Mouse (Mus musculus) right cerebral cortex, adult 2 months (tissue): ENCODE measurements around the gene Zbtb48.
A peak's percentile ranks its signal among the peaks of the same experiment; 100 is the strongest.

Experiments
- DNase-seq, 2 experiments: peaks; one replicate each; pipeline ENCODE4 v3.0.0; 2021 to 2022; ENCODE audit warnings: low spot score in 2 of 2

The Zbtb48 gene

GRCm38 (mm10) chr4:152029087-152029486 lies 1.6 kb upstream of the Zbtb48 start:
- no peak for DNase-seq

DNA sequence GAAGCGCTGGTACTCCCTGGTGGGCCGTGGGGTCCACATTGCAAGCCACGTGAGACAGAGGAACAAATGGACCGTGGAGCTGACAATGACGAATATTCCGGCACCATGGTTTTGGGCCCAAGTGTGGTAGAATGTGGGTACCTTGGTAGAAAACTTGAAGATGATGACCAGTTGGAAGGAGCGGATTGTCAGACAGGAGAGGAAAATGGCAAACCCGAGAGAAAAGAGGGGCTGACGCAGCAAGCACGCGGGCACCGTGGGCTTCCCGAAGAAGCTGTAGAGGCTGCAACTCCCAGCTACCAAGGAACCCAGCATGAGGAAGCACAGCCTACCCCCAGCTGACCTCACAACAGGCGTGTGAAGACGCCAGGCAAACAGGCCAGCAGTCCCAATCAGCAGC lies 985 bp upstream of the Zbtb48 start:
- no peak for DNase-seq

- no peak for DNase-seq
These were observed 541 bp downstream of the Zbtb48 start for GRCm38 (mm10) chr4:152026751-152027508.

GRCm38 (mm10) chr4:152024525-152024924 lies 2.9 kb downstream of the Zbtb48 start:
- DNase-seq = no peak

DNA sequence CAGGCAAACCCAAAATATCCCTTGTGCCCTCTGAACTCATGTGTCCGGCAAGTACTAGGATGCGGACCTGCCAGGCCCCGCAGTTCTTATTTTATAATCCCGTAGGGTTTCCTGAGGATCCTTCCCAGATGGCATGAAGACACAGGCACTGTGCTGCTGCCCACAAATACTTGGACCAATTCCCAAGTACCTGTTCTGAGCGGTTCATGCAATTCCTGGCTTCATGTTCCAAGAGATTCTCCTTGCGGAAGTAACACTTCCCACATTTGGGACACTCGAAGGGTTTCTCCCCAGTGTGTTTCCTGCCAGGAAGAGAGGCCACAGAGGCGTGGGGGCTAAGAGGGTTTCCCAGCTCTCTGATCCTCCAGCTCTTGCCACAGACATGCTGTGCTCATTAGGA lies 5.0 kb downstream of the Zbtb48 start:
- DNase-seq = peak; percentile 29 to 33

- DNase-seq = no peak
These were observed 5.8 kb downstream of the Zbtb48 start for GRCm38 (mm10) chr4:152021568-152022097.

DNA sequence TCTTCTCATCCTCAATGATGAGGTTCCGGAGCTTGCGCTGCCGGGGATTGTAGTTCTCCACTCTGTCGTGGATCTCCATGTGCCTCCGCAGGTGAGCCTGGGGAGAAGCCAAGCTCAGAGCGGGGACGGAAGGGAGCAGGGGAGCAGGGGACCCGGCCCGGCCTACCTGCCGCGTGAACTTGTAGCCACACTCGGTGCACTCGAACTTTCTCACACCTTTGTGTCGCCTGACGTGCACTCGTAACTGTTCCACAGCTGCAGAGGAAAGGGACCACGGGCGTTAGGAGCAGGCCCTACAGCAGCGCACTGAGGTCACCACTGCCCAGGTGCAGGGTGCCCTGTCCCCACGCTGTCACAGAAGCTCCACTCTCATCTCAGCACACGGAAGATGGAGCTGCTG lies 7.4 kb downstream of the Zbtb48 start:
- no peak for DNase-seq

- no peak for DNase-seq
These were observed 8.4 kb downstream of the Zbtb48 start for GRCm38 (mm10) chr4:152019073-152019472.

GRCm38 (mm10) chr4:152013036-152013813 lies 14.2 kb downstream of the Zbtb48 start:
- DNase-seq = no peak

GRCm38 (mm10) chr4:152012109-152012508 lies 15.4 kb downstream of the Zbtb48 start:
- DNase-seq = no peak

DNA sequence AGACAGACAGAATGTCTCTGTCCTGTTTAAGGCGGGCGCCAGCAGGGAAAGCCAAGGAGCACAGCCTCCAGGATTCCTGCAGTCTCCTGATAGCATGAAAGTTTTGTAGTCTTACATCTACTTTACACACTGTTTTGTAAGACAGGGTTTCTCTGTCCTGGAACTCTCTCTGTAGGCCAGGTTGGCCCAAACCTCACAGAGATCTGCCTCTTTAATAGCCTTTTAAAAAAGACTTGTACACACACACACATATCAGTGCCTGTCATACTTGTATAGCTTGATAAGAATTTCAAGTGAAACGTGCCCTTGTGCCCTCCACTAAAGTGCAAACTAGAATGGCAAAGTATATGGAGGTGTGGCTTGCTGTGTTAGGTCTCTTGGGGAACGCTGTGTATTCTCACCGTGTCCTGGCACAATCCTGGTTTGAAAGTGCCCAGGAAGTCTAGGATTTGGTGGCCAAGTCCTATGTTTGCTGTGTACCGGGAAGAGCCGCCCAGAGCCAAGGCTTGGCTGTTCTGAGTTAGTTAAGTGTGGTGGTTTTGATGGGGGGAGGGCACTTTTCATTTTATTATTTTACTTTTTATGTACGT lies 16.2 kb downstream of the Zbtb48 start:
- DNase-seq = no peak

DNA sequence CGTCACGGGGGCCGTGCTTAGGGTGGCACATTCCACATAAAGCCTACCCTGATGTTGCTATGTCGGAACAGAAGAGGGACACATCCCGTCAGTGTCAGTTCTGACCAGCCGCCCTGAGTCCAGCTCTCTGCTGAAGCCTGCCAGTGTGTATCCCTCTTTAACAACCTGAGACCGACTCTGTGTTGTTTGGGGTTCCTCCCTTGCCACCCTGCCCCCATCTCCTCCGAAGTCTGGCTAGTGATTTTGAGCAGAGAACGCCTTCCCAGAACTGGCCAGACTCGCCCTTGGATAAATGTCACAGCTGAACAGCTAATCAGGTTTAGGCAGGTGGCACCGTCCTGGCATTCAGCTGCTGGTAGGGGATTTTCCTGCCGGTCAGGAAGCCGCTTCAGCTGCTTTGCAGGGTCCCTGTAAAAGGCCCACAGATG lies 16.8 kb downstream of the Zbtb48 start:
- no peak for DNase-seq

DNA sequence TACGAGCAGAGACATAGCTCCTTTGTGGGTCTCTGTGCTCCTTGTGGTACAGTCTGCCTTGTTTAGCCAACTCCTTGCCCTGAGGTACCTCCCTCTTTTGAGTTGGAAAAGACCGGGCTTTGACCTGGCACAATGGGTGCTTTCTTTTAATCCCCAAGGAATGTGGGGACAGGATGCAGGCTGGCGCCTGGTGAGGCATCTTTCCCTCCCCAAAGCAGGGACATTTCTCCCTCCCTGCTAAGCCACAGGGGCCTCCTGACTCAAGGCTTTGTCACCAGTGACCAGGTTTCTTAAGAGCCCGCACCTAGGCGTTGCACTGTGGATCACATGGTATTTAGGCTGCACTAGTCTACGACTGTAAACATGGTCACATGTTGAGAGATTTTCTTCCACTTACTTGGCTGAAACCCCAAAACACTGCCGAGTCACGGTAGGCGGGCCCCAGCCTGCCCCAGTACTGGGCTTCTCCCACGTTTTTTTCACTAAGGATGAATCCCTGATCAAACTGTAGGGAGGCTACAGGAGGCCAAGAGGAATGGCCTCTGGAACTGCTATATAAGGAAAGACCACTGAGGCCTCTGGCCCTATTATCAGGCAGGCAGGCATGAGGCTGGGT lies 17.3 kb downstream of the Zbtb48 start:
- peak in 1 of 2 experiments; percentile 42 for DNase-seq

- peak; percentile 76 to 81 for DNase-seq
These were observed 18.1 kb downstream of the Zbtb48 start for GRCm38 (mm10) chr4:152009076-152010051.

DNA sequence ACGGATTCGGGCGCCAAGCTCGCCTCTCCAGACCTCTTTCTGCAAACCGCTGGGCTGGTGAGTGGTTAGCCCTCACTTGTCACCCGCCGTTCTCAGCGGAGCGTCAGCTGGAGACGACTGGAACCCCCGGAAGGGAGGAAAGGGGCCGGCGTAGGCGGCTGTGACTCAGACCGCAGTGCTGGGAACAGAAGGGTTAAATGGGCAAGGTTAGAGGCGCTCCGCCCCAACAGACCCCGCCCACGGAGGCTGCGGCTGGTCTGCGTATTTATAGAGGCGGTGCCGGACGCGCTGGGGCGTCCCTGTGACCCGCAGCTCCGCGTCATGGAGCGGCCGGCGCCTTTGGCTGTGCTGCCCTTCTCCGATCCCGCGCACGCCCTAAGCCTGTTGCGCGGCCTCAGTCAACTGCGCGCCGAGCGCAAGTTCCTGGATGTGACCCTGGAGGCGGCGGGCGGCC lies 18.8 kb downstream of the Zbtb48 start, which contains the start of gene Klhl21:
TSS of gene Klhl21 (plus strand) at position 182 of the 454 bp plus-strand sequence.
- peak; percentile 91 to 94 for DNase-seq

DNA sequence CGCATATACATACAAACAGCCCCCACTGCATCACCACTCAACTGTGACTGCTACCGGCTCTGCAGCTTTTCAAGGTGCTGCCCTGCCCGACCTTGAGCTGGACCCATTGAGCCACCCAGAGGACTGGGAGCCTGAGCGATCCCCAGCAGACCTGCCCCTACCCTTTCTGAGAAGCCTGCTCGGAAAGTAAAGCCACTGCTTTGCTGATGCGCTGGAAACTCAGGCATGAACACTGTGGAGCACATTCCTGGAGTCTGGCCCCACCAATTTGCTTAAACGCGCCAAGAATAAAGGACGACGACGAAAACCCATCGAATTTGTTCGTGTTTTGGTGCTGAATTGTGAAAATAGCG lies 19.3 kb downstream of the Zbtb48 start:
- no peak for DNase-seq

DNA sequence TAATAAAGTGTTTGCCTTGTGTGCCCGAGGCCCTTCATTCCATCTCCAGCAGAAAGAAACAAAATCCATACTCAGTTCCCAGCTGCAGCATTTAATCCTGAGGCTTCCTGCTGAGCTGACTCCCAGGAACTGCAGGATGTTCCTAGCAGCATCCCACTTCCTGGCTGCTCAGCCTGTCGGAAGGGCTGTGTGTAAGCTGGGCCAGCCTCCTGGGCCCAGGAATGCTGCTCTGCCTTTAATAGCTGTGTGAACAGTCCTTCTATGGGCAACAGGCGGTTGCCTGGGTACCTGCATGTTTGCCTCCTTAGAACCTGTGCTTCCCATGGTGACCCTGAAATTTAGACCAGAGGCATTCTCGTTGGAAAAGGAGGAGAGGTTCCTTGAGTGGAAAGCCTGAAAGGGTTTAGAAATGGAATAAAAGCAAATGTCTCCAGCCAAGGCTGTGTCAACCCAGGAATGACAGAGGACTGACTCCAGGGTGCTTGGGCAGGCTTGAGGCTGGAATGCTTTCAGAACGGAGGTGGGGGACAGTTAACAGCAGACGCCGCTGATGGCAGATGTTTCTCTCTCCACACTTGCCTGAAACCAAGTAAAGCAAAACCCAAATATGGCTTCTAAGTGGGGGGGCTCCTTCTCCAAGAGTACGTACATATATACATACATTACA lies 19.9 kb downstream of the Zbtb48 start:
- peak in 1 of 2 experiments; percentile 26 for DNase-seq

DNA sequence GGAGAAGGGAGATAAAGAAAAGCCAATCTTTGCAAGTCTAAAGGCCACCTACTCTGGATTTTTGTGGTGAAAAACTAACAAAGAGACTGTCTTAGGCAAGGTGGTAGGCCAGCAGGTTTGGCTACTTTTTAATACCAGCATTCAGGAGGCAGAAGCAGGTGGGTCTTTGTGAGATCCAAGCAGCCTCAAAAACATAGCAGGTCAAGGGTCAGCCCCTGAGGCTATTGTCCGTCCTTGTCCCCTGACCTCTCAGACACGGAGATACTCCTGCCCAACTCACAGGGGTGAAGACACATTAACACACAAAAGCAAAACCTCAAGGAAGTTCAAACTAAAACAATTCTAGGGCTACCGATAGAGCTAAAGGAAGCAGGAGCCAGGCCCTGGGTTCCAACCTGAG lies 20.7 kb downstream of the Zbtb48 start:
- DNase-seq = no peak

- DNase-seq = no peak
These were observed 21.3 kb downstream of the Zbtb48 start for GRCm38 (mm10) chr4:152006137-152006536.

DNA sequence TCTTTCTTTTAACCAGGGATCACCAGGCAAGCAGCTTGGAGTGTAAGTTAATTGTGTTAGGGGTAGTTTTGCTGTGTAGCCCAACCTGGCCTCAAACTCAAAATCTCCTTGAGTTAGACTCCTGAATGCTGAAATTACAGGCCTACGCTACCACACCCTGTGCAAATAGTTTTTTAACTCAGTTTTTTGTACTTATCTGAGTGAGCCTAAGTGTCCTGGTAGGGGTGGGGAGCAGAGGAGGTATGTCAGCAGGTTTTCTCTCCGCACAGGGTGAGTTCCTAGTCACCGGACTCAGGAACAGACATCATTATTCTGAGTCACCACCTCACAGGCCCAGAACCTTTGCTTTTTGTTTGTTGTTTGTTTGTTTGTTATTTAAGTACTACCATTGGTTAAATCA lies 25.4 kb downstream of the Zbtb48 start:
- no peak for DNase-seq
